Mouse (Mus musculus): ENCODE results near the gene Olah. TPM values are rescaled to one million over a fixed set of nuclear protein-coding genes. Genes with fewer than 3 reads are reported as not detected.

The Olah gene
- polyA plus RNA-seq, 1 experiment from 2014 or later = not detected

- H3K27ac ChIP-seq (ENCODE audit: low read length) = no peak overlapping the region
- 81% methylated on average over 6 of the region's 6 CpGs for WGBS
- no peaks in the 10 kb centered on the region for H3K36me3 ChIP-seq (ENCODE audit: control insufficient read depth, insufficient read depth, low read length)
- H3K27me3 ChIP-seq (ENCODE audit: control insufficient read depth, insufficient read depth, low read length) = no peaks in the 10 kb centered on the region
- no peak overlapping the region for H3K9ac ChIP-seq (replicated peaks; ENCODE audit: low read depth, low read length)
- no peak overlapping the region for H3K4me3 ChIP-seq (ENCODE audit: low read depth, low read length)
- no peaks in the 10 kb centered on the region for H3K9me3 ChIP-seq (ENCODE audit: control insufficient read depth, low read depth, low read length)
- H3K4me2 ChIP-seq (replicated peaks; ENCODE audit: low read depth, low read length) = no peak overlapping the region
- H3K4me1 ChIP-seq (ENCODE audit: control insufficient read depth, insufficient read depth, low read length) = no peaks in the 10 kb centered on the region
- no peak for ATAC-seq (ENCODE audit: insufficient number of reproducible peaks, insufficient read depth, low FRiP score, low read depth)
Observed at GRCm38 (mm10) chr2:3387105-3387860, 9.7 kb downstream of the Olah start.

- Histone ChIP-seq H3K27ac (ENCODE audit: low read length) (no peak overlapping the region), H3K4me2 (replicated peaks; ENCODE audit: low read depth, low read length) (no peak overlapping the region), H3K36me3 (ENCODE audit: control insufficient read depth, insufficient read depth, low read length) (no peaks in the 10 kb centered on the region), H3K27me3 (ENCODE audit: control insufficient read depth, insufficient read depth, low read length) (no peaks in the 10 kb centered on the region), H3K4me1 (ENCODE audit: control insufficient read depth, insufficient read depth, low read length) (no peaks in the 10 kb centered on the region), H3K4me3 (ENCODE audit: low read depth, low read length) (no peak overlapping the region), H3K9me3 (ENCODE audit: control insufficient read depth, low read depth, low read length) (no peaks in the 10 kb centered on the region), H3K9ac (replicated peaks; ENCODE audit: low read depth, low read length) (no peak overlapping the region)
- whole genome bisulfite sequencing = 52% methylated on average over 4 of the region's 4 CpGs
- ATAC-seq (ENCODE audit: insufficient number of reproducible peaks, insufficient read depth, low FRiP score, low read depth) = no peak
Observed at GRCm38 (mm10) chr2:3365127-3365526, 31.9 kb downstream of the Olah start.

GRCm38 (mm10) chr2:3361067-3361466 is 35.9 kb downstream of the Olah start:
- no peak for ATAC-seq (ENCODE audit: insufficient number of reproducible peaks, insufficient read depth, low FRiP score, low read depth)
- H3K4me3 ChIP-seq (ENCODE audit: low read depth, low read length) = no peak overlapping the region
- no peaks in the 10 kb centered on the region for H3K4me1 ChIP-seq (ENCODE audit: control insufficient read depth, insufficient read depth, low read length)
- no peaks in the 10 kb centered on the region for H3K9me3 ChIP-seq (ENCODE audit: control insufficient read depth, low read depth, low read length)
- WGBS = 78% methylated on average over 3 of the region's 3 CpGs
- H3K27me3 ChIP-seq (ENCODE audit: control insufficient read depth, insufficient read depth, low read length) = no peaks in the 10 kb centered on the region
- H3K9ac ChIP-seq (replicated peaks; ENCODE audit: low read depth, low read length) = no peak overlapping the region
- H3K27ac ChIP-seq (ENCODE audit: low read length) = no peak overlapping the region
- no peaks in the 10 kb centered on the region for H3K36me3 ChIP-seq (ENCODE audit: control insufficient read depth, insufficient read depth, low read length)
- no peak overlapping the region for H3K4me2 ChIP-seq (replicated peaks; ENCODE audit: low read depth, low read length)

- H3K4me1 ChIP-seq (ENCODE audit: control insufficient read depth, insufficient read depth, low read length) = no peaks in the 10 kb centered on the region
- ATAC-seq (ENCODE audit: insufficient number of reproducible peaks, insufficient read depth, low FRiP score, low read depth) = no peak
- no peaks in the 10 kb centered on the region for H3K36me3 ChIP-seq (ENCODE audit: control insufficient read depth, insufficient read depth, low read length)
- H3K4me3 ChIP-seq (ENCODE audit: low read depth, low read length) = no peak overlapping the region
- H3K9ac ChIP-seq (replicated peaks; ENCODE audit: low read depth, low read length) = no peak overlapping the region
- WGBS = 68% methylated on average over 3 of the region's 3 CpGs
- no peak overlapping the region for H3K27ac ChIP-seq (ENCODE audit: low read length)
- no peaks in the 10 kb centered on the region for H3K9me3 ChIP-seq (ENCODE audit: control insufficient read depth, low read depth, low read length)
- H3K4me2 ChIP-seq (replicated peaks; ENCODE audit: low read depth, low read length) = no peak overlapping the region
- no peaks in the 10 kb centered on the region for H3K27me3 ChIP-seq (ENCODE audit: control insufficient read depth, insufficient read depth, low read length)
Observed at GRCm38 (mm10) chr2:3357887-3358286, 39.1 kb downstream of the Olah start.

GRCm38 (mm10) chr2:3356311-3356710 is 40.7 kb downstream of the Olah start:
- no peak overlapping the region for H3K4me2 ChIP-seq (replicated peaks; ENCODE audit: low read depth, low read length)
- no peaks in the 10 kb centered on the region for H3K36me3 ChIP-seq (ENCODE audit: control insufficient read depth, insufficient read depth, low read length)
- no peaks in the 10 kb centered on the region for H3K4me1 ChIP-seq (ENCODE audit: control insufficient read depth, insufficient read depth, low read length)
- no peaks in the 10 kb centered on the region for H3K27me3 ChIP-seq (ENCODE audit: control insufficient read depth, insufficient read depth, low read length)
- no peak for ATAC-seq (ENCODE audit: insufficient number of reproducible peaks, insufficient read depth, low FRiP score, low read depth)
- H3K9me3 ChIP-seq (ENCODE audit: control insufficient read depth, low read depth, low read length) = no peaks in the 10 kb centered on the region
- H3K9ac ChIP-seq (replicated peaks; ENCODE audit: low read depth, low read length) = no peak overlapping the region
- WGBS = 54% methylated on average over 3 of the region's 3 CpGs
- H3K4me3 ChIP-seq (ENCODE audit: low read depth, low read length) = no peak overlapping the region
- H3K27ac ChIP-seq (ENCODE audit: low read length) = no peak overlapping the region

- Histone ChIP-seq H3K4me3 (ENCODE audit: low read depth, low read length) (no peak overlapping the region), H3K9me3 (ENCODE audit: control insufficient read depth, low read depth, low read length) (no peaks in the 10 kb centered on the region), H3K27ac (ENCODE audit: low read length) (no peak overlapping the region), H3K27me3 (ENCODE audit: control insufficient read depth, insufficient read depth, low read length) (no peaks in the 10 kb centered on the region), H3K4me2 (replicated peaks; ENCODE audit: low read depth, low read length) (no peak overlapping the region), H3K4me1 (ENCODE audit: control insufficient read depth, insufficient read depth, low read length) (no peaks in the 10 kb centered on the region), H3K9ac (replicated peaks; ENCODE audit: low read depth, low read length) (no peak overlapping the region), H3K36me3 (ENCODE audit: control insufficient read depth, insufficient read depth, low read length) (no peaks in the 10 kb centered on the region)
- ATAC-seq (ENCODE audit: insufficient number of reproducible peaks, insufficient read depth, low FRiP score, low read depth) = no peak
- WGBS = 89% methylated on average over 8 of the region's 8 CpGs
Observed at GRCm38 (mm10) chr2:3355793-3356192, 41.2 kb downstream of the Olah start.

GRCm38 (mm10) chr2:3353160-3353559 is 43.9 kb downstream of the Olah start:
- no peaks in the 10 kb centered on the region for H3K4me1 ChIP-seq (ENCODE audit: control insufficient read depth, insufficient read depth, low read length)
- ATAC-seq (ENCODE audit: insufficient number of reproducible peaks, insufficient read depth, low FRiP score, low read depth) = no peak

GRCm38 (mm10) chr2:3348919-3349318 is 48.1 kb downstream of the Olah start:
- Histone ChIP-seq H3K27me3 (ENCODE audit: control insufficient read depth, insufficient read depth, low read length) (no peaks in the 10 kb centered on the region), H3K4me3 (ENCODE audit: low read depth, low read length) (no peak overlapping the region), H3K4me2 (replicated peaks; ENCODE audit: low read depth, low read length) (no peak overlapping the region), H3K4me1 (ENCODE audit: control insufficient read depth, insufficient read depth, low read length) (no peaks in the 10 kb centered on the region), H3K9ac (replicated peaks; ENCODE audit: low read depth, low read length) (no peak overlapping the region), H3K9me3 (ENCODE audit: control insufficient read depth, low read depth, low read length) (no peaks in the 10 kb centered on the region), H3K36me3 (ENCODE audit: control insufficient read depth, insufficient read depth, low read length) (no peaks in the 10 kb centered on the region), H3K27ac (ENCODE audit: low read length) (no peak overlapping the region)
- 26% methylated on average over 3 of the region's 3 CpGs for WGBS
- ATAC-seq (ENCODE audit: insufficient number of reproducible peaks, insufficient read depth, low FRiP score, low read depth) = no peak

More at GRCm38 (mm10) chr2:3353160-3353559, 43.9 kb downstream of the Olah start:
- H3K27me3 ChIP-seq (ENCODE audit: control insufficient read depth, insufficient read depth, low read length) = no peaks in the 10 kb centered on the region
- H3K36me3 ChIP-seq (ENCODE audit: control insufficient read depth, insufficient read depth, low read length) = no peaks in the 10 kb centered on the region
- no peak overlapping the region for H3K4me2 ChIP-seq (replicated peaks; ENCODE audit: low read depth, low read length)
- no peaks in the 10 kb centered on the region for H3K9me3 ChIP-seq (ENCODE audit: control insufficient read depth, low read depth, low read length)
- no peak overlapping the region for H3K4me3 ChIP-seq (ENCODE audit: low read depth, low read length)
- H3K9ac ChIP-seq (replicated peaks; ENCODE audit: low read depth, low read length) = no peak overlapping the region
- H3K27ac ChIP-seq (ENCODE audit: low read length) = no peak overlapping the region

GRCm38 (mm10) chr2:3348422-3348821 is 48.6 kb downstream of the Olah start:
- Histone ChIP-seq H3K27me3 (ENCODE audit: control insufficient read depth, insufficient read depth, low read length) (no peaks in the 10 kb centered on the region), H3K4me2 (replicated peaks; ENCODE audit: low read depth, low read length) (no peak overlapping the region), H3K4me3 (ENCODE audit: low read depth, low read length) (no peak overlapping the region), H3K4me1 (ENCODE audit: control insufficient read depth, insufficient read depth, low read length) (no peaks in the 10 kb centered on the region), H3K36me3 (ENCODE audit: control insufficient read depth, insufficient read depth, low read length) (no peaks in the 10 kb centered on the region), H3K9ac (replicated peaks; ENCODE audit: low read depth, low read length) (no peak overlapping the region), H3K9me3 (ENCODE audit: control insufficient read depth, low read depth, low read length) (no peaks in the 10 kb centered on the region), H3K27ac (ENCODE audit: low read length) (no peak overlapping the region)
- 77% methylated on average over 4 of the region's 4 CpGs for WGBS
- ATAC-seq (ENCODE audit: insufficient number of reproducible peaks, insufficient read depth, low FRiP score, low read depth) = no peak
